Mouse (Mus musculus) ES-E14 (cell line): ENCODE measurements around the gene Pnmal2.

Experiments used
- HCFC1 ChIP-seq: IDR thresholded peaks from 2 replicates; pipeline ENCODE4 v1.6.1; 2012; ENCODE audit warnings: low read length, inconsistent platforms, borderline replicate concordance; ENCODE audit not compliant: insufficient read depth
- ZC3H11A ChIP-seq: IDR thresholded peaks from 2 replicates; pipeline ENCODE4 v1.6.1; 2012; ENCODE audit warnings: low read depth, mild to moderate bottlenecking, inconsistent platforms, low read length, borderline replicate concordance

DNA sequence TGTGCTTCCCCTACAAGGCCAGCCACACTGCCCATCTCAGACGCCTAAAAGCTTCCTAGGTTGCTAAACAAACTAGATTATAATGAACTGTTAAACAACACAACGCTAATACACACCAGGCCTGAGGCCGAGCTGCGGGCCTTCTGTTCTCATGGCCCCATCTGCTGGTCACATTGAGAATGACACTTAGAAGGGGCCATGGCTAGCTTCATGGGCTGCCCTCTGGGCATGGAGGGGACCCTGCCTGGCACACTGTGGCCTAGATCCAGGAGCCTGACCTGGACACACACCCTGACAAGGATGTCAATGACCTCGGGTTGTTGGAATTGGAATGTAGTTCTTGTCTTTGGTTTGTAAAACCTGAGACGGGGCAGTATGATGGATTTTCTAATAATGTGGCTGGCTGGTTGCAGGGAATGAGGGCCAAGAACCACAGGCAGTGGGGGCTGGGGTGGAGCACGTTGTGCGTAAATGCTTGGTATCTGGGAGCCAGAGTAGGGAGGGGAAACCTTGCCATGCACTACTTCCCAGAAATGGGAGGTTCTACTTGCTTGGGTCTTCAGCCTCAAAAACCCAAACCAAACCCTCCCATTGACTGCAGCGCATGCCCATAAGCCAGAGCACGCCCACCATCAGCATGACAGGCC lies 30.6 kb upstream of the Pnmal2 start:
- no peak for TF ChIP-seq HCFC1
- TF ChIP-seq ZC3H11A = 0 out of 2 replicates have a peak, but pooled peaks have one; percentile 25
